Mouse (Mus musculus): ENCODE results near the gene Tnip1.

DNA sequence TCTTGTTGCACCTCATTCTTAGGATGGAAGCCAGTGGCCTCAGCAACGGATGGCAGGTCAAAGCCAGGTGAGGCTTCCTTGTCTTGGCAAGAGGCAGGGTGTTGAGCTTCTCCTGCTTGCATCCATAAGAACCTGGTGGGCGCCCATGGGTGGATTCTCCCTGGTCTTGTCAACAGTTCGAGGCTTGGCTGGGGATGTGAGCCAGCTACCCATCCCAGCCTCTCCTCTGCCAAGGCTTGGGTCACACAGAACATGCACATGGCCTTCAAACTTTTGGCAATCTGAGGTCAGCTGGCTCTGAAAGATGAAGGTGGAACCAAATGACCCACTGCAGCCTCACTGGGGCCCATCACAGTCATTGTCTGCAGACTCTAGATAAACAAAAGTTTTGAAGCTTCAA is 51.5 kb downstream of the Tnip1 start:
- no peak for TF ChIP-seq POLR2A (IDR thresholded peaks at IDR 0.05; ENCODE audit: low read depth, low read length)
- TF ChIP-seq CTCF (IDR thresholded peaks at IDR 0.05; ENCODE audit: extremely low read depth, insufficient read length, insufficient replicate concordance, low read depth, low read length) = no peak
